Mouse (Mus musculus): Measurements from ENCODE around the gene Cyp2c23.

- TF ChIP-seq CTCF (IDR thresholded peaks at IDR 0.05; ENCODE audit: low read depth) (no peak), EP300 (IDR thresholded peaks at IDR 0.05; ENCODE audit: low read depth) (no peak)
These were observed 39.2 kb upstream of the Cyp2c23 start for GRCm38 (mm10) chr19:44068232-44068631.
